Mouse (Mus musculus) forebrain, embryonic 16.5 days (tissue): Measurements from ENCODE around the gene Eif4g3. TPM values are rescaled to one million over a fixed set of nuclear protein-coding genes. Genes with fewer than 3 reads are reported as not detected.
A peak's percentile ranks its signal among the peaks of the same experiment; 100 is the strongest.

Source experiments
- ATAC-seq: fragments of 200-750 bp; cut with Nextera tagmentation; 2 replicates; pipeline ENCODE4 v1.8.0; 2017; ENCODE audit warnings: mild to moderate bottlenecking, moderate library complexity
- H3K27ac ChIP-seq: fragments of 300-500 bp; sonication (generic); 2 replicates; pipeline ENCODE4 v1.5.1; 2014; ENCODE audit warnings: low read length, control low read depth
- H3K27me3 ChIP-seq: fragments of 300-500 bp; sonication (generic); replicated peaks from 2 replicates; pipeline ENCODE4 v1.6.1; 2014; ENCODE audit warnings: low read length; ENCODE audit not compliant: control insufficient read depth, insufficient read depth
- H3K36me3 ChIP-seq: fragments of 300-500 bp; sonication (generic); 2 replicates; pipeline ENCODE4 v1.6.1; 2014; ENCODE audit not compliant: control insufficient read depth, insufficient read depth
- H3K4me1 ChIP-seq: fragments of 300-500 bp; sonication (generic); replicated peaks from 2 replicates; pipeline ENCODE4 v1.6.1; 2014; ENCODE audit warnings: low read length; ENCODE audit not compliant: control insufficient read depth, insufficient read depth
- H3K4me2 ChIP-seq: fragments of 300-500 bp; sonication (generic); 2 replicates; pipeline ENCODE4 v1.6.1; 2014; ENCODE audit warnings: mild to moderate bottlenecking, low read length, control low read depth
- H3K4me3 ChIP-seq: fragments of 300-500 bp; sonication (generic); replicated peaks from 2 replicates; pipeline ENCODE4 v1.5.1; 2014; ENCODE audit warnings: mild to moderate bottlenecking, low read length, control low read depth
- H3K9ac ChIP-seq: fragments of 300-500 bp; sonication (generic); replicated peaks from 2 replicates; pipeline ENCODE4 v1.6.1; 2014; ENCODE audit warnings: low read depth, low read length, control low read depth
- H3K9me3 ChIP-seq: fragments of 300-500 bp; sonication (generic); 2 replicates; pipeline ENCODE4 v1.6.1; 2016; ENCODE audit warnings: low read length; ENCODE audit not compliant: control insufficient read depth
- WGBS: fragments of 180-500 bp; shearing (Covaris S2); extraction: QIAGEN DNeasy Blood & Tissue Kit; methylation state at CpG from one replicate; pipeline ENCODE4 v1.1.7; 2014; 5-methylcytosine and 5-hydroxymethylcytosine counted together
- polyA plus RNA-seq: library from polyadenylated mRNA; unstranded; fragments of >200 nt; fragmentation: Nextera tagmentation; extraction: Ambion mirVana; gene quantifications from 2 replicates; pipeline ENCODE4 v1.2.1, GENCODE M21; 2015

Eif4g3 gene
- polyA plus RNA-seq, 1 experiment from 2014 or later, result 51.7 TPM

- 0 out of 2 replicates have a peak, but pooled peaks cover 2% of the 10 kb centered on the region for H3K36me3 ChIP-seq
- no peak overlapping the region for H3K4me2 ChIP-seq
- H3K4me3 ChIP-seq, result no peak overlapping the region
- 86% methylated on average over 10 of the region's 10 CpGs for WGBS
- no peak for ATAC-seq
- 0 out of 2 replicates have a peak, but pooled peaks cover 2% of the 10 kb centered on the region for H3K4me1 ChIP-seq
- no peak overlapping the region for H3K27ac ChIP-seq
- H3K27me3 ChIP-seq, result no peaks in the 10 kb centered on the region
- no peaks in the 10 kb centered on the region for H3K9me3 ChIP-seq
- H3K9ac ChIP-seq, result no peak overlapping the region
Measured at GRCm38 (mm10) chr4:138031828-138032227, 39.0 kb downstream of the Eif4g3 start.

GRCm38 (mm10) chr4:138033871-138034270 is 41.0 kb downstream of the Eif4g3 start:
- H3K4me3 ChIP-seq, result no peak overlapping the region
- H3K9me3 ChIP-seq, result no peaks in the 10 kb centered on the region
- peaks cover 6% of the 10 kb centered on the region for H3K4me1 ChIP-seq
- no peak overlapping the region for H3K4me2 ChIP-seq
- ATAC-seq, result no peak
- no peak overlapping the region for H3K9ac ChIP-seq
- 0 out of 2 replicates have a peak, but pooled peaks cover 2% of the 10 kb centered on the region for H3K36me3 ChIP-seq
- no peaks in the 10 kb centered on the region for H3K27me3 ChIP-seq
- WGBS, result 79% methylated on average over 4 of the region's 4 CpGs
- no peak overlapping the region for H3K27ac ChIP-seq

GRCm38 (mm10) chr4:138035435-138036120 is 42.8 kb downstream of the Eif4g3 start:
- ATAC-seq, result no peak
- no peak overlapping the region for H3K27ac ChIP-seq

GRCm38 (mm10) chr4:138037110-138037509 is 44.3 kb downstream of the Eif4g3 start:
- Histone ChIP-seq H3K9ac (no peak overlapping the region), H3K4me1 (peaks cover 16% of the 10 kb centered on the region), H3K4me3 (no peak overlapping the region), H3K27ac (no peak overlapping the region), H3K4me2 (no peak overlapping the region), H3K9me3 (no peaks in the 10 kb centered on the region), H3K36me3 (0 out of 2 replicates have a peak, but pooled peaks cover 2% of the 10 kb centered on the region), H3K27me3 (no peaks in the 10 kb centered on the region)
- no peak for ATAC-seq
- 39% methylated on average over 8 of the region's 8 CpGs for WGBS

More at GRCm38 (mm10) chr4:138035435-138036120, 42.8 kb downstream of the Eif4g3 start:
- H3K9me3 ChIP-seq, result no peaks in the 10 kb centered on the region
- no peak overlapping the region for H3K4me2 ChIP-seq
- WGBS, result 86% methylated on average over 9 of the region's 9 CpGs
- H3K36me3 ChIP-seq, result 0 out of 2 replicates have a peak, but pooled peaks cover 2% of the 10 kb centered on the region
- no peak overlapping the region for H3K9ac ChIP-seq
- H3K27me3 ChIP-seq, result no peaks in the 10 kb centered on the region
- peaks cover 5% of the 10 kb centered on the region for H3K4me1 ChIP-seq
- H3K4me3 ChIP-seq, result no peak overlapping the region

- WGBS, result 80% methylated on average over 1 of the region's 1 CpGs
Measured at GRCm38 (mm10) chr4:138037896-138038295, 45.1 kb downstream of the Eif4g3 start.

GRCm38 (mm10) chr4:138038365-138039274 is 45.8 kb downstream of the Eif4g3 start:
- no peak for ATAC-seq
- no peak overlapping the region for H3K27ac ChIP-seq
- no peaks in the 10 kb centered on the region for H3K36me3 ChIP-seq
- H3K9me3 ChIP-seq, result no peaks in the 10 kb centered on the region
- H3K4me3 ChIP-seq, result no peak overlapping the region
- H3K4me1 ChIP-seq, result peaks cover 19% of the 10 kb centered on the region
- no peaks in the 10 kb centered on the region for H3K27me3 ChIP-seq
- no peak overlapping the region for H3K4me2 ChIP-seq
- no peak overlapping the region for H3K9ac ChIP-seq
- WGBS, result 79% methylated on average over 13 of the region's 13 CpGs

More at GRCm38 (mm10) chr4:138037896-138038295, 45.1 kb downstream of the Eif4g3 start:
- H3K9me3 ChIP-seq, result no peaks in the 10 kb centered on the region
- H3K4me3 ChIP-seq, result no peak overlapping the region
- no peak overlapping the region for H3K4me2 ChIP-seq
- H3K9ac ChIP-seq, result no peak overlapping the region
- no peak for ATAC-seq
- no peaks in the 10 kb centered on the region for H3K27me3 ChIP-seq
- H3K27ac ChIP-seq, result no peak overlapping the region
- 0 out of 2 replicates have a peak, but pooled peaks cover under 1% of the 10 kb centered on the region for H3K36me3 ChIP-seq
- peaks cover 19% of the 10 kb centered on the region for H3K4me1 ChIP-seq

- peak; percentile 40; the same call in 1 of the 2 replicates for ATAC-seq
- H3K9me3 ChIP-seq, result no peaks in the 10 kb centered on the region
- H3K4me2 ChIP-seq, result no peak overlapping the region
- no peak overlapping the region for H3K27ac ChIP-seq
- H3K4me3 ChIP-seq, result no peak overlapping the region
- H3K27me3 ChIP-seq, result no peaks in the 10 kb centered on the region
- H3K4me1 ChIP-seq, result peaks cover 19% of the 10 kb centered on the region
- H3K9ac ChIP-seq, result no peak overlapping the region
- WGBS, result 78% methylated on average over 9 of the region's 9 CpGs
- no peaks in the 10 kb centered on the region for H3K36me3 ChIP-seq
Measured at GRCm38 (mm10) chr4:138039275-138039651, 46.4 kb downstream of the Eif4g3 start.

- 93% methylated on average over 3 of the region's 3 CpGs for WGBS
- Histone ChIP-seq H3K4me2 (no peak overlapping the region), H3K4me3 (no peak overlapping the region), H3K27me3 (no peaks in the 10 kb centered on the region), H3K9ac (no peak overlapping the region), H3K4me1 (peaks cover 19% of the 10 kb centered on the region), H3K27ac (no peak overlapping the region), H3K36me3 (0 out of 2 replicates have a peak, but pooled peaks cover 3% of the 10 kb centered on the region), H3K9me3 (no peaks in the 10 kb centered on the region)
- no peak for ATAC-seq
Measured at GRCm38 (mm10) chr4:138040589-138040988, 47.8 kb downstream of the Eif4g3 start.
